Mouse (Mus musculus): ENCODE results near the gene Adamts2. TPM values are rescaled to one million over a fixed set of nuclear protein-coding genes. Genes with fewer than 3 reads are reported as not detected.

The Adamts2 gene
- total RNA-seq, 2 experiments from 2014 or later, result 26.4 to 30.9 TPM

GRCm38 (mm10) chr11:50717381-50717897 is 115.6 kb downstream of the Adamts2 start:
- intact Hi-C loops (cut with DNase I), result no loop called here
- peak; percentile 34 to 43 for DNase-seq

- DNase-seq, result no peak
- intact Hi-C loops (cut with DNase I), result no loop called here
These were observed 117.0 kb downstream of the Adamts2 start for GRCm38 (mm10) chr11:50718862-50719261.

- DNase-seq, result no peak
- intact Hi-C loops (cut with DNase I), result no loop called here
These were observed 118.5 kb downstream of the Adamts2 start for GRCm38 (mm10) chr11:50720421-50720820.

GRCm38 (mm10) chr11:50720856-50721550 is 119.1 kb downstream of the Adamts2 start:
- intact Hi-C loops (cut with DNase I), result no loop called here
- DNase-seq, result peak; percentile 39 to 52

GRCm38 (mm10) chr11:50725595-50725994 is 123.7 kb downstream of the Adamts2 start:
- DNase-seq, result no peak
- intact Hi-C loops (cut with DNase I), result loop anchor here (5.0 kb wide), 1 partner anchor 43 kb away; no protein-coding TSS in a partner anchor

GRCm38 (mm10) chr11:50726035-50726434 is 124.2 kb downstream of the Adamts2 start:
- intact Hi-C loops (cut with DNase I), result loop anchor here (5.0 kb wide), 1 partner anchor 44 kb away; no protein-coding TSS in a partner anchor
- no peak for DNase-seq

GRCm38 (mm10) chr11:50733146-50733545 is 131.3 kb downstream of the Adamts2 start:
- peak in 1 of 2 experiments; percentile 53 for DNase-seq
- intact Hi-C loops (cut with DNase I), result loop anchor here (5.0 kb wide), 1 partner anchor 61 kb away; no protein-coding TSS in a partner anchor

- peak in 1 of 2 experiments; percentile 49 for DNase-seq
- intact Hi-C loops (cut with DNase I), result loop anchor here (5.0 kb wide), 1 partner anchor 62 kb away; no protein-coding TSS in a partner anchor
These were observed 132.2 kb downstream of the Adamts2 start for GRCm38 (mm10) chr11:50734129-50734528.

GRCm38 (mm10) chr11:50736548-50736947 is 134.7 kb downstream of the Adamts2 start:
- intact Hi-C loops (cut with DNase I), result no loop called here
- DNase-seq, result no peak

GRCm38 (mm10) chr11:50738436-50738835 is 136.6 kb downstream of the Adamts2 start:
- no peak for DNase-seq
- intact Hi-C loops (cut with DNase I), result no loop called here

GRCm38 (mm10) chr11:50739453-50739852 is 137.6 kb downstream of the Adamts2 start:
- intact Hi-C loops (cut with DNase I), result no loop called here
- peak; percentile 67 to 68 for DNase-seq

- intact Hi-C loops (cut with DNase I), result no loop called here
- no peak for DNase-seq
These were observed 140.3 kb downstream of the Adamts2 start for GRCm38 (mm10) chr11:50742146-50742545.

- intact Hi-C loops (cut with DNase I), result loop anchor here (5.0 kb wide), 1 partner anchor 73 kb away; no protein-coding TSS in a partner anchor
- DNase-seq, result peak; percentile 53 to 63
These were observed 143.1 kb downstream of the Adamts2 start for GRCm38 (mm10) chr11:50744971-50745370.

GRCm38 (mm10) chr11:50746508-50746907 is 144.6 kb downstream of the Adamts2 start:
- DNase-seq, result peak; percentile 16 to 44

GRCm38 (mm10) chr11:50750983-50751585 is 149.2 kb downstream of the Adamts2 start:
- no peak for DNase-seq
- intact Hi-C loops (cut with DNase I), result no loop called here

More at GRCm38 (mm10) chr11:50746508-50746907, 144.6 kb downstream of the Adamts2 start:
- intact Hi-C loops (cut with DNase I), result loop anchor here (5.0 kb wide), 1 partner anchor 74 kb away; no protein-coding TSS in a partner anchor

GRCm38 (mm10) chr11:50757741-50758140 is 155.9 kb downstream of the Adamts2 start:
- no peak for DNase-seq
- intact Hi-C loops (cut with DNase I), result no loop called here

GRCm38 (mm10) chr11:50766461-50766860 is 164.6 kb downstream of the Adamts2 start:
- intact Hi-C loops (cut with DNase I), result loop anchor here (5.0 kb wide), 2 partner anchors 94 to 164 kb away; partner anchors contain the start of gene Adamts2
- DNase-seq, result no peak

GRCm38 (mm10) chr11:50767039-50767438 is 165.2 kb downstream of the Adamts2 start:
- peak; percentile 38 to 60 for DNase-seq
- intact Hi-C loops (cut with DNase I), result loop anchor here (5.0 kb wide), 2 partner anchors 95 to 165 kb away; partner anchors contain the start of gene Adamts2

- intact Hi-C loops (cut with DNase I), result loop anchor here (1.0 to 5.0 kb wide), 5 partner anchors 97 to 326 kb away; partner anchors contain the start of gene Adamts2
- peak; percentile 89 to 94 for DNase-seq
These were observed 167.3 kb downstream of the Adamts2 start for GRCm38 (mm10) chr11:50768995-50769749.

GRCm38 (mm10) chr11:50771006-50771405 is 169.1 kb downstream of the Adamts2 start:
- intact Hi-C loops (cut with DNase I), result no loop called here
- no peak for DNase-seq
